20 mouse cellular contexts compared by ENCODE assay signal in genomic region chr11:62244471-62244870, GRCm38 (mm10).
"Had no signal": no experiment of that assay in that cellular context is flagged by ENCODE, and none has a peak within 500 bp of the region (broad histone marks: within the 10 kb centered on the region; RNA-seq: fewer than 3 reads in every experiment).

No protein-coding gene starts in this region.

- DNase-seq: kidney, adult 18-20 months; kidney, postnatal 25 days; layer of hippocampus, adult 9-11 months; liver; lung, adult 18-20 months; lung, postnatal 10 days; lung, postnatal 36 days; thymus, adult 18-20 months; thymus, postnatal 36 days had no signal

- H3K9ac ChIP-seq: limb, embryonic 13.5 days; liver, embryonic 12.5 days; liver, embryonic 15.5 days; lung, embryonic 15.5 days; midbrain, embryonic 12.5 days; midbrain, embryonic 15.5 days; stomach, embryonic 15.5 days had no signal

- H3K27ac ChIP-seq: kidney, postnatal 0 days; layer of hippocampus, adult 2 months; limb, embryonic 10.5 days; limb, embryonic 13.5 days; liver, embryonic 12.5 days; liver, embryonic 15.5 days; lung, embryonic 15.5 days; midbrain, embryonic 12.5 days; midbrain, embryonic 15.5 days; stomach, embryonic 15.5 days had no signal

- ATAC-seq: liver, embryonic 12.5 days; midbrain, embryonic 15.5 days had no signal

- H3K36me3 ChIP-seq: limb, embryonic 10.5 days; limb, embryonic 13.5 days; liver, embryonic 12.5 days; liver, embryonic 15.5 days; lung, embryonic 15.5 days; midbrain, embryonic 12.5 days; midbrain, embryonic 15.5 days; stomach, embryonic 15.5 days had no signal

- H3K9me3 ChIP-seq: limb, embryonic 10.5 days; limb, embryonic 13.5 days; liver, embryonic 15.5 days; lung, embryonic 15.5 days; midbrain, embryonic 12.5 days; midbrain, embryonic 15.5 days; stomach, embryonic 15.5 days had no signal

- H3K4me3 ChIP-seq: layer of hippocampus, adult 2 months; limb, embryonic 10.5 days; limb, embryonic 13.5 days; liver, embryonic 12.5 days; liver, embryonic 15.5 days; lung, embryonic 15.5 days; megakaryocyte, embryonic 14.5 days; midbrain, embryonic 12.5 days; midbrain, embryonic 15.5 days; stomach, embryonic 15.5 days had no signal

- H3K4me2 ChIP-seq: limb, embryonic 13.5 days; liver, embryonic 12.5 days; liver, embryonic 15.5 days; lung, embryonic 15.5 days; midbrain, embryonic 12.5 days; midbrain, embryonic 15.5 days; stomach, embryonic 15.5 days had no signal
